Mouse (Mus musculus): ENCODE measurements around the gene Map3k9.

DNA sequence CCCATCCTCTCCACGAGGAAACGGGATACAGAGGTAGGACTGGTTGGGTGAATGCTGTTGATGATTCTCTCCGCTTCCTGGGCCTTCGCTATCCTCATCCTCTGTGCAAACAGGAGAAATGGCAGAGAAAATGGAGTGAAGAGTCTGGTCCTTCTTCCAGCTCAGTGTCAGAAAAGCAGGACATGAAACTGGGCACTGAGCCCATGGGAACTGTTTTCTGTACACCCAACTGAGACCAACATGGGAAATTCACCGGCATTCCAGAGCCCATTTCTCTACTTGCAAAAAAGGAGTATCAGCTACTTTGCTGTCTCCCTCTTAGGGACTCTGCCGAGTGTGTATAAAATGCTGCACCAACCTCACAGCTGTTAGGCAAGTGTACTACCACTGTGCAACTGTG lies 56.2 kb downstream of the Map3k9 start:
- TF ChIP-seq GATA1 (IDR thresholded peaks at IDR 0.05; ENCODE audit: borderline replicate concordance, low read length) (no peak), FLI1 (IDR thresholded peaks at IDR 0.05; ENCODE audit: low read length) (no peak)
